Comparison of ENCODE assay signal across 19 mouse cellular contexts in the genomic region with DNA sequence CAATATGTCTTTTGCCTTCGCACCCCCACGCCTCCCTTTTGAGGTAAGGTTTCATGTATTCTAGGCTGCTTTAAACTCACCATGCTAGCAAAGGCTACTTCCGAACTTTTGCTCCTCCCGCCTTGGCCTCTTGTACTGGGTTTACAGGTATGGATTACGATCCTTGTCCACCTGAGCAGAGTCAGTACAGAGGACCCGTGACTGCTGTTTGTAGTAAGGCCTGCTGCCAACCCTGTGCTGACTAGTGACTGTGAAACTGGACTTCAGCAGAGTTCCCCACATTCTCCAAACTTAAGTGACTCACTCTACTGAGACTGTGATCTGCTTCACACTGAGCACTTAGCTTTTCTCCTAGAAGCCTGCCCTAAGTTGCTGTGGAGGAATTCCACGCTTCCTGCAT. TPM values are rescaled to one million over a fixed set of nuclear protein-coding genes. Genes with fewer than 3 reads are reported as not detected.
A peak's percentile ranks its signal among the peaks of the same experiment; 100 is the strongest.
DNase-seq lines count a peak whose midpoint lies in the region; ATAC-seq and TF ChIP-seq lines count a peak whose summit lies in the region.
"Had no signal": no experiment of that assay in that cellular context is flagged by ENCODE, and none has a peak within 500 bp of the region (broad histone marks: within the 10 kb centered on the region; RNA-seq: fewer than 3 reads in every experiment).

No protein-coding gene starts in this region.

- peak overlapping the region; percentile 28; the same call in 1 of the 2 replicates for H3K9ac ChIP-seq in heart, embryonic 11.5 days (ENCODE audit: low read depth, low read length)
- no peak overlapping the region for H3K9ac ChIP-seq in kidney, embryonic 15.5 days
- H3K9ac ChIP-seq: embryonic facial prominence, embryonic 15.5 days; hindbrain, embryonic 12.5 days; midbrain, embryonic 12.5 days; neural tube, embryonic 12.5 days had no signal

- peaks cover 5% of the 10 kb centered on the region for H3K36me3 ChIP-seq in heart, embryonic 11.5 days (ENCODE audit: control insufficient read depth, insufficient read depth, low read length)
- H3K36me3 ChIP-seq in kidney, adult 2 months (ENCODE audit: control insufficient read depth, insufficient read depth, low read length) = no peaks in the 10 kb centered on the region; the same call in 1 of the 2 replicates
- H3K36me3 ChIP-seq in kidney, embryonic 15.5 days = peaks cover 23% of the 10 kb centered on the region

- H3K9me3 ChIP-seq in heart, embryonic 11.5 days (replicated peaks; ENCODE audit: control insufficient read depth, low read length) = no peaks in the 10 kb centered on the region
- no peaks in the 10 kb centered on the region for H3K9me3 ChIP-seq in kidney, embryonic 15.5 days (replicated peaks)
- H3K9me3 ChIP-seq: embryonic facial prominence, embryonic 15.5 days; G1E; hindbrain, embryonic 12.5 days; midbrain, embryonic 12.5 days; neural tube, embryonic 12.5 days had no signal

- ATAC-seq in heart, embryonic 11.5 days (replicated peaks; ENCODE audit: insufficient number of reproducible peaks, low FRiP score, low TSS enrichment) = no peak
- ATAC-seq in kidney, embryonic 15.5 days (replicated peaks; ENCODE audit: low FRiP score) = no peak
- ATAC-seq: inflammation-experienced regulatory T-cells, adult 6 months had no signal

- no peaks in the 10 kb centered on the region for H3K27me3 ChIP-seq in heart, embryonic 11.5 days (ENCODE audit: control insufficient read depth, insufficient read depth, low read length)
- H3K27me3 ChIP-seq in kidney, adult 2 months (replicated peaks; ENCODE audit: control insufficient read depth, insufficient read depth, low read length) = no peaks in the 10 kb centered on the region
- no peaks in the 10 kb centered on the region for H3K27me3 ChIP-seq in kidney, embryonic 15.5 days
- H3K27me3 ChIP-seq: embryonic facial prominence, embryonic 15.5 days; hindbrain, embryonic 12.5 days; midbrain, embryonic 12.5 days; neural tube, embryonic 12.5 days had no signal

- H3K27ac ChIP-seq in heart, embryonic 11.5 days (ENCODE audit: low read depth, low read length) = no peak overlapping the region
- peak overlapping the region; percentile 99 for H3K27ac ChIP-seq in kidney, adult 2 months (ENCODE audit: insufficient read depth, low read depth, low read length)
- H3K27ac ChIP-seq in kidney, embryonic 15.5 days = no peak overlapping the region
- H3K27ac ChIP-seq: embryonic facial prominence, embryonic 15.5 days; hindbrain, embryonic 12.5 days; midbrain, embryonic 12.5 days; neural tube, embryonic 12.5 days had no signal

- DNase-seq in heart, adult 9 months (ENCODE audit: low spot score in 2 of 2) = no peak
- peak; percentile 86 for DNase-seq in kidney, adult 2 months
- DNase-seq in adipocyte (ENCODE audit: low spot score) = peak; percentile 18
- peak; percentile 64 to 85 for DNase-seq in kidney, postnatal 25 days
- DNase-seq in layer of hippocampus, adult 11-12 months (ENCODE audit: low spot score) = no peak
- DNase-seq: cerebellum, adult 2 months; cerebellum, postnatal 36 days; lung, postnatal 10 days; right cerebral cortex, postnatal 14 days; spleen, adult 18-20 months; thymus, postnatal 25 days had no signal

- no peak overlapping the region for H3K4me3 ChIP-seq in heart, embryonic 11.5 days (ENCODE audit: low read depth, low read length)
- no peak overlapping the region for H3K4me3 ChIP-seq in kidney, adult 2 months (ENCODE audit: insufficient read depth, low read depth, low read length)
- H3K4me3 ChIP-seq in kidney, embryonic 15.5 days (replicated peaks) = no peak overlapping the region
- H3K4me3 ChIP-seq: embryonic facial prominence, embryonic 15.5 days; hindbrain, embryonic 12.5 days; midbrain, embryonic 12.5 days; neural tube, embryonic 12.5 days had no signal

- H3K4me2 ChIP-seq in heart, embryonic 11.5 days = no peak overlapping the region
- H3K4me2 ChIP-seq in kidney, embryonic 15.5 days = no peak overlapping the region
- H3K4me2 ChIP-seq: embryonic facial prominence, embryonic 15.5 days; hindbrain, embryonic 12.5 days; midbrain, embryonic 12.5 days; neural tube, embryonic 12.5 days had no signal

- peaks cover 7% of the 10 kb centered on the region for H3K4me1 ChIP-seq in heart, embryonic 11.5 days (ENCODE audit: control insufficient read depth, insufficient read depth, low read length)
- H3K4me1 ChIP-seq in kidney, adult 2 months (ENCODE audit: control insufficient read depth, insufficient read depth, low read length) = peaks cover 29% of the 10 kb centered on the region; the same call in 1 of the 2 replicates
- H3K4me1 ChIP-seq in kidney, embryonic 15.5 days = peaks cover 25% of the 10 kb centered on the region

- TF ChIP-seq CTCF in kidney, adult 2 months (conservative IDR thresholded peaks at IDR 0.05; ENCODE audit: insufficient read depth, insufficient read length, low read depth, low read length) = no peak

- 85% methylated on average over 7 of the region's 7 CpGs for WGBS in heart, embryonic 11.5 days (ENCODE audit: insufficient replicate concordance)
- WGBS in kidney, adult 2 months = 53% methylated on average over 7 of the region's 7 CpGs
- WGBS in kidney, embryonic 15.5 days = 83% methylated on average over 7 of the region's 7 CpGs

- TF ChIP-seq POLR2A in kidney, adult 2 months (IDR thresholded peaks at IDR 0.05; ENCODE audit: low read depth, low read length) = no peak

RNA-seq across cellular contexts. Expression of gene 1700021F05Rik, which starts 3.1 kb away (rescaled TPM):
- 93.8 and 106 TPM in 2 replicates for polyA plus RNA-seq in heart, embryonic 11.5 days (2014; fragmentation: Nextera tagmentation; extraction: Ambion mirVana)
- 13.3 and 19.6 TPM in 2 replicates for polyA plus RNA-seq in kidney, adult 2 months (2012; rRNA removed)
- polyA plus RNA-seq in kidney, embryonic 15.5 days (2015; fragmentation: Nextera tagmentation; extraction: Ambion mirVana) = 74.3 and 77.4 TPM in 2 replicates

RNA-seq across cellular contexts. Expression of gene Gm9803, which starts 13.8 kb away (rescaled TPM):
- 11.5 and 22.7 TPM in 2 replicates for polyA plus RNA-seq in heart, embryonic 11.5 days (2014; fragmentation: Nextera tagmentation; extraction: Ambion mirVana)
- polyA plus RNA-seq in kidney, adult 2 months (2012; rRNA removed) = 74.5 and 91.3 TPM in 2 replicates
- 8.3 and 15.2 TPM in 2 replicates for polyA plus RNA-seq in kidney, embryonic 15.5 days (2015; fragmentation: Nextera tagmentation; extraction: Ambion mirVana)

RNA-seq across cellular contexts. Expression of gene Cd24a, which starts 40.4 kb away (rescaled TPM):
- polyA plus RNA-seq in heart, embryonic 11.5 days (2014; fragmentation: Nextera tagmentation; extraction: Ambion mirVana) = 130 and 141 TPM in 2 replicates
- 184 and 186 TPM in 2 replicates for polyA plus RNA-seq in kidney, adult 2 months (2012; rRNA removed)
- 425 and 436 TPM in 2 replicates for polyA plus RNA-seq in kidney, embryonic 15.5 days (2015; fragmentation: Nextera tagmentation; extraction: Ambion mirVana)

RNA-seq across cellular contexts. Expression of gene Bend3, which starts 59.0 kb away (rescaled TPM):
- 3.9 and 4.1 TPM in 2 replicates for polyA plus RNA-seq in heart, embryonic 11.5 days (2014; fragmentation: Nextera tagmentation; extraction: Ambion mirVana)
- 3.8 TPM in 2 replicates for polyA plus RNA-seq in kidney, adult 2 months (2012; rRNA removed)
- 6.6 and 7.4 TPM in 2 replicates for polyA plus RNA-seq in kidney, embryonic 15.5 days (2015; fragmentation: Nextera tagmentation; extraction: Ambion mirVana)

Comparison
In these comparisons a context has a peak if more than half of its experiments do, and no peak if none do; other contexts are left out.
1. DNase-seq: peak in kidney, adult 2 months (single experiment), adipocyte (single experiment) and kidney, postnatal 25 days (2 of 2); none in heart, adult 9 months (0 of 2) and layer of hippocampus, adult 11-12 months (single experiment).